Mouse (Mus musculus): ENCODE measurements around the gene Foxd1.

DNA sequence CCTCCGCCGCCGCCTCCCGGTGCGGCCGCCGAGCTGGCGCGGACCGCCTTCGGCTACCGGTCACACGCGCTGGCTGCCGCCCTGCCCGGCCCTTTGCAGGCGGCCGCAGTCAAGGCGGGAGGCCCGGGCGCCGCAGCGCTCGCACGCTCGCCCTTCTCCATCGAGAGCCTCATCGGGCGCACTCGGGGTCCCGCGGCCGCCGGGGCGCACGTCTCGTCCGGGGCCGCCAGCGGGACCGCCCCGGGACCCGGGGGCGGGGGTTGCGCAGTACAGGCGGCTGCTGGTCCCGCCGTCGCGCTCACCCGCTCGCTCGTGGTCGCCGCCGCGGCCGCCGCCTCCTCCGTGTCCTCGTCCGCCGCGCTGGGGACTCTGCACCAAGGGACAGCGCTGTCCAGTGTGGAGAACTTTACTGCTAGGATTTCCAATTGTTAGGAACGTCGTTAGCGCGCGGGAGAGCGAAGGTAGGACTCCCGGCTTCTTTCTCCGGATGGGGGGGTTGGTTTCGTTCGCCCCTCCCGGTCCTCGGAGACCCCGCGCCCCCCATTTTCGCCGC lies 1.6 kb downstream of the Foxd1 start:
- TF ChIP-seq CTCF (IDR thresholded peaks at IDR 0.05; ENCODE audit: low read depth) (no peak), EP300 (IDR thresholded peaks at IDR 0.05; ENCODE audit: low read depth) (no peak)
